Mouse (Mus musculus) stomach, embryonic 16.5 days (tissue): ENCODE data around the gene Ank3. TPM values are rescaled to one million over a fixed set of nuclear protein-coding genes. Genes with fewer than 3 reads are reported as not detected.

Experiments
- ATAC-seq: fragments of 200-750 bp; cut with Nextera tagmentation; 2 replicates; pipeline ENCODE4 v1.8.0; 2017; ENCODE audit warnings: moderate number of reproducible peaks, moderate TSS enrichment; ENCODE audit not compliant: insufficient read depth, low FRiP score
- H3K27ac ChIP-seq: fragments of 300-500 bp; sonication (generic); 2 replicates; pipeline ENCODE4 v1.5.1; 2014; ENCODE audit warnings: low read length
- H3K27me3 ChIP-seq: fragments of 300-500 bp; sonication (generic); 2 replicates; pipeline ENCODE4 v1.6.1; 2014; ENCODE audit warnings: low read length, control low read depth, mixed read lengths; ENCODE audit not compliant: control insufficient read depth, insufficient read depth
- H3K36me3 ChIP-seq: fragments of 300-500 bp; sonication (generic); 2 replicates; pipeline ENCODE4 v1.6.1; 2014; ENCODE audit warnings: low read length; ENCODE audit not compliant: control insufficient read depth, insufficient read depth
- H3K4me1 ChIP-seq: fragments of 300-500 bp; sonication (generic); 2 replicates; pipeline ENCODE4 v1.6.1; 2014; ENCODE audit warnings: low read length, control low read depth, mixed read lengths; ENCODE audit not compliant: control insufficient read depth, insufficient read depth
- H3K4me2 ChIP-seq: fragments of 300-500 bp; sonication (generic); 2 replicates; pipeline ENCODE4 v1.6.1; 2014; ENCODE audit warnings: low read depth, low read length, mixed read lengths
- H3K4me3 ChIP-seq: fragments of 300-500 bp; sonication (generic); replicated peaks from 2 replicates; pipeline ENCODE4 v1.5.1; 2014; ENCODE audit warnings: mild to moderate bottlenecking, low read length
- H3K9ac ChIP-seq: fragments of 300-500 bp; sonication (generic); 2 replicates; pipeline ENCODE4 v1.6.1; 2014; ENCODE audit warnings: low read length
- H3K9me3 ChIP-seq: fragments of 300-500 bp; sonication (generic); replicated peaks from 2 replicates; pipeline ENCODE4 v1.6.1; 2016; ENCODE audit warnings: low read length, control low read depth; ENCODE audit not compliant: control insufficient read depth
- WGBS: fragments of 180-500 bp; shearing (Covaris S2); extraction: QIAGEN DNeasy Blood & Tissue Kit; methylation state at CpG from one replicate; pipeline ENCODE4 v1.1.7; 2014; 5-methylcytosine and 5-hydroxymethylcytosine counted together
- polyA plus RNA-seq: library from polyadenylated mRNA; unstranded; fragments of >200 nt; fragmentation: Nextera tagmentation; extraction: Ambion mirVana; gene quantifications from 2 replicates; pipeline ENCODE4 v1.2.1, GENCODE M21; 2015

The Ank3 gene
- polyA plus RNA-seq, 1 experiment from 2014 or later, result 37.7 TPM

DNA sequence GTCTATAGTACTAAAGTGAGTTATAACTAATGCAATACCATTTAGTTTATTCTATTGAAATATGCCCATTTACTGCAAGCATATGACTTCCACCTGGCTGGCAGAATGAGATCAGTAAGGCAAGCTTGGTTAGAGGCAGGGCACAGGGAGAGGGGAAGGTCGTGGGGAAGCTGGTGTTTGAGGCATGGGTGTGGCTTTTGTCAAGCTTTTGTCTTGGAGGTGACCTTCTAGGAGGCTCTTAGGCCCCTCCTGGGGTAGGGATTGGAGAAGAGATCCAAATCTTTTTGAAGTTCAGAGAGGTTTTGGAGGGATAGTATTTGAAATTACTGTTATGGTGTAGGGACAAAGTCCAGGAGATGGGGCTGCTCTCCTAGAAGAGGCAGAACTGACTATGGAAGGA, 78.3 kb downstream of the Ank3 start:
- no peak overlapping the region for H3K4me2 ChIP-seq
- H3K27me3 ChIP-seq, result no peaks in the 10 kb centered on the region
- ATAC-seq, result no peak
- 13% methylated on average over 1 of the region's 1 CpGs for WGBS
- H3K4me3 ChIP-seq, result no peak overlapping the region
- H3K36me3 ChIP-seq, result no peaks in the 10 kb centered on the region
- no peak overlapping the region for H3K9ac ChIP-seq
- no peaks in the 10 kb centered on the region for H3K9me3 ChIP-seq
- no peak overlapping the region for H3K27ac ChIP-seq
- no peaks in the 10 kb centered on the region for H3K4me1 ChIP-seq

DNA sequence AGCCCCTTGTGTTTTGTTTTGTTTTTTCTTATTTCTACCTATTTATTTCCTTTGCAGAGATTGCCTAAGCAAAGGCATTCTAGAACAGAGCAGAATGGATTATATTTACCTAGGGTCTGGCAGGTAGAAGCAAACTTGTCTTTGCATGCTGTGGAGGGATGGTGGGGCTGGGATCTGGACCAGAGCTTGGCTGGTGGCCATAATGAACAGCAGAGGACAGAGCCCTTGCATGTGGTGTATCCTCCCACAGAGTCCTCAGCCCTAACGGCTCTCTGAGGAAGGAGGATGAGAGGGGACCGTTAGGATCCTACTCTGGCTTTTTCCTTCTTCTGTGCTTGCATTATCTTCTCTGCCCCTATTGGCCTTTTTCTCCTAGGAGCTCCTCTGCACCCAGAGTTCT, 79.1 kb downstream of the Ank3 start:
- no peaks in the 10 kb centered on the region for H3K4me1 ChIP-seq
- H3K4me2 ChIP-seq, result no peak overlapping the region
- H3K4me3 ChIP-seq, result no peak overlapping the region
- no peak overlapping the region for H3K27ac ChIP-seq
- H3K27me3 ChIP-seq, result no peaks in the 10 kb centered on the region
- ATAC-seq, result no peak
- WGBS, result 52% methylated on average over 2 of the region's 2 CpGs
- no peak overlapping the region for H3K9ac ChIP-seq
- no peaks in the 10 kb centered on the region for H3K9me3 ChIP-seq
- no peaks in the 10 kb centered on the region for H3K36me3 ChIP-seq

DNA sequence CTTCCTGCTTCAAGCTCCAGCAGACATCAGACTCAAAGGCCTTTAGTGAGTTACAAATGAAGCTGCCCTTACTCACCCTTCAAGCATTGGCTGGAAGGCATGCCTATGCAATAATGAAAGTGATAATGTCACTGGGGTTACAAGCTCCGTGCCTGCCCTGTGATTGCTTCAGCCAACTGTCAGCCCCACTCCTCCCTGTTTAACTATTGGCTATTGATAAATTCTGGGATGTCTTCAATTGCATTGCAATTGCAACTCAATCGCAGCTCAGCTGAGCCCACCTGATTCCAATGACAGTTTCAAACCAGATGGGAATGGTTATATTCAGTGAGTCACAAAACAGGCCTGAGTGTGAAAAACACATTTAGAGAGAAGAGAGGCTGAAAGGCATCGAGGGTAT, 80.3 kb downstream of the Ank3 start:
- no peaks in the 10 kb centered on the region for H3K27me3 ChIP-seq
- H3K4me1 ChIP-seq, result no peaks in the 10 kb centered on the region
- no peak overlapping the region for H3K4me2 ChIP-seq
- ATAC-seq, result no peak
- no peak overlapping the region for H3K9ac ChIP-seq
- H3K36me3 ChIP-seq, result no peaks in the 10 kb centered on the region
- H3K4me3 ChIP-seq, result no peak overlapping the region
- no peak overlapping the region for H3K27ac ChIP-seq
- no peaks in the 10 kb centered on the region for H3K9me3 ChIP-seq
- WGBS, result 68% methylated on average over 3 of the region's 3 CpGs

DNA sequence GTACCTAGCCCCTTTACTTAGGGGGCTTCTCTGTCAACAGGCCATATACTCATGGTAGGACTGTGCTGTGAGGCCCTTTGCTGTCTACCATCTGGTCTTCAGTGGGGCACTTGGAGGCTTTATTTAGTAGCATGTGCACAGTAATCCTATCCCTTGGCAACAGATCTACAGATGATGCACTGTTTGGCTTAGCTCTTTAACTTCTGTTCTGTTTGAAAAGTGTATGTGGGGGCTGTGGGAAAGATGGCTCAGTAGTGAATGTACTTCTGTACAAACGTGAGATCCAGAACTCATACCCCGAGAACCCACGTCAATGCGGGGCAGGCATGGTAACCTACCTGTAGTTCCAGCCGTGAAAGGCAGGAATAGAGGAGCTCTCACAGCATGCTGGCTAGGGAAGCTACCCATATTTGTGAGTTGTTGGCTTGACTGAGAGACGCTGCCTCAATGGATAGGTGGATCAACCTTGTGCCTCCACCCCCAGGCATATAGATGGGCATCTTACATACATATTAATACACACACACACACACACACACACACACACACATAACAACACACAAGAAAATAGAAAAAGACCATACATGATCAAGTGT, 86.7 kb downstream of the Ank3 start:
- Histone ChIP-seq H3K9me3 (0 out of 2 replicates have a peak, but pooled peaks cover 3% of the 10 kb centered on the region), H3K27me3 (no peaks in the 10 kb centered on the region), H3K9ac (no peak overlapping the region), H3K36me3 (no peaks in the 10 kb centered on the region), H3K4me2 (no peak overlapping the region), H3K27ac (no peak overlapping the region), H3K4me3 (no peak overlapping the region), H3K4me1 (no peaks in the 10 kb centered on the region)
- 88% methylated on average over 6 of the region's 6 CpGs for WGBS
- ATAC-seq, result no peak

DNA sequence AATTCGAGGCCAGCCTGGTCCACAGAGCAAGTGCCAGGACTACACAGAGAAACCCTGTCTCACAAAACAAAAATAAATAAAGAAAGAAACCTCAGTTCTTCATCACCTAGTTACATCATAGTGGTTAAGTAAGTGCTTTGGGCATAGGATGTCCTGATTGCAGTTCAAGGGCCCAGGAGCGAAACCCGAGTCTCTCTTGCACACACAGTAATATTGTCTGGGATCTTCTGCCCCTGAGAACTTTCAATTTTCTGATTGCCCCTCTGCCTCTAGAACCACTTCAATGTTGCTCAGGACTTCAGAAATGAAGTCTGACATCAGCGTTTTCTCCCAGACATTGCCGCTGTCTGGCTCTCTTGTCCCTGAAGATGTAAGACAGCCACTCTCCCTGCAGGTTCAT, 91.6 kb downstream of the Ank3 start:
- ATAC-seq, result no peak
- Histone ChIP-seq H3K27ac (no peak overlapping the region), H3K9me3 (no peaks in the 10 kb centered on the region), H3K4me2 (no peak overlapping the region), H3K9ac (no peak overlapping the region), H3K36me3 (no peaks in the 10 kb centered on the region), H3K27me3 (no peaks in the 10 kb centered on the region), H3K4me3 (no peak overlapping the region), H3K4me1 (no peaks in the 10 kb centered on the region)
- WGBS, result 82% methylated on average over 5 of the region's 5 CpGs

DNA sequence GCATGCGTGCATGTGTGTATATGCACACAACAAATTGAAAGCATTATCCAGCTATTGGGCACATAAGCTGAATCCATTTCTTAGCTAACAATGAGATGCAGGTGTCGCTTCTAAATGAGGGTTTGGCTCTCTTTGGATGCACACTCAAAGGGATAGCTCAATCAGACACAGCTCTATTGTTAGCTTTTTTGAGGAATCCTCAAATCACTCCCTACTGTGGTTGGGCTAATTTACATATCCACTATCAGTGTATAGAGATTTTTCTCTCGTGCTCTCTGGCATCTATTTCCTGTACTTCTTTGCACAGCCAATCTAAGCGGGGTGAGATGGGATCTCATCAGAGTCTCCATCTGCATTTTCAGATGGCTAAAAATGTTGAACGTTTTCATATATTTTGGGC, 93.4 kb downstream of the Ank3 start:
- no peaks in the 10 kb centered on the region for H3K27me3 ChIP-seq
- WGBS, result 78% methylated on average over 5 of the region's 5 CpGs
- H3K4me1 ChIP-seq, result no peaks in the 10 kb centered on the region
- H3K4me3 ChIP-seq, result no peak overlapping the region
- ATAC-seq, result no peak
- no peak overlapping the region for H3K9ac ChIP-seq
- no peaks in the 10 kb centered on the region for H3K9me3 ChIP-seq
- no peak overlapping the region for H3K27ac ChIP-seq
- H3K4me2 ChIP-seq, result no peak overlapping the region
- H3K36me3 ChIP-seq, result no peaks in the 10 kb centered on the region

DNA sequence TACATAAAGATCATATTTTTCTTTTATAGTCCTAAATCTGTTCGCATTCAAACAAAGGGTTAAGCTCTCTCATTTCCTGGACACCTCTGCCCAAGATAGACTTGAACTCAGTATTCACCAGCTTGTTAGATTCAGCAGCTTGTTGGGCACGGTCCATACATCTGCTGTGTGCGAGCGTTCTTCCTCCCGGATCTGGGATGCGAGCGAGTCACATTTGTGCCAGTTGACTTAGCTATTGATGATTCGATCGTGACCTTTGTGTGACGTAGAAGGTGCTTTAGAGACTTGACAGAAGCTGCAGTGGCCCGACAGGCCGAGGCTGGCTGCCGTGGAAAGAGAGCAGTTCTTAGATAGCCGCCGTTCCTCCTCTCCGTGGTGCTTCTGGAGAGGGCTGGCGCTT, 98.8 kb downstream of the Ank3 start:
- no peak overlapping the region for H3K4me2 ChIP-seq
- H3K4me1 ChIP-seq, result peaks cover 3% of the 10 kb centered on the region; the same call in 1 of the 2 replicates
- no peaks in the 10 kb centered on the region for H3K27me3 ChIP-seq
- no peak overlapping the region for H3K9ac ChIP-seq
- H3K36me3 ChIP-seq, result no peaks in the 10 kb centered on the region
- H3K4me3 ChIP-seq, result no peak overlapping the region
- no peaks in the 10 kb centered on the region for H3K9me3 ChIP-seq
- no peak for ATAC-seq
- 85% methylated on average over 17 of the region's 17 CpGs for WGBS
- H3K27ac ChIP-seq, result no peak overlapping the region

DNA sequence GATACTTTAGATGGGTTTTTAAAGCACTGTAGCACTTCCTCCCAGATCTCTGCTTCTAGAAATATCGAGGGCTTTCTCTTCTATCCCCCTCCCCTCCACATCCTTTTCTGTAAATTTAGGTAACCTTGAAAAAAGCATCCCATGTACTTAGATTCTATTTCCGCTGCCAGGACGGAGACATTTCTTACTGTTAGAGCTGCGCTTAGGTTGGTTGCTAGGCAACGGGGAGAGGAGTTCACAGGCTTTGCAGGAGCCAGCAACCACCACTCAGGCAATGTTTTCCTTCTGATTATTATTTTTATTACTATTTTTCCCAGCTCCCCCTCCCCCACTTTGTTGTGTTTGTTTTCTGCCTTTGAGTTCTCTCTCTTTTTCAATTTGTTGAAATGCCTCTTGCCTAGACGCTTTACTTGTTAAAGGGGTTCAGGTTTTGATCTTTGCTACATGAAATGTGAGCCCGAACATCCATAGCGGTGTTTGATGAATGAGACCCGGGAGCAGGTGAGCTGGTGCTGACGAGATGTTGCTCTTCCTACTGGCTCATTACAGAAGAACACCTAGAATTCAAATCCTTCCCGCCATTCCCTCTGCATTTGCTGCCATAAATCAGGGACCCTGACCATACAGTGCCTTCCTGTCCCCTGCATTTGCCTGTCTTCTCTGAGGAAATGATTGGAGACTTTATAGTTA, 101.7 kb downstream of the Ank3 start:
- Histone ChIP-seq H3K4me2 (no peak overlapping the region), H3K9ac (no peak overlapping the region), H3K27ac (no peak overlapping the region), H3K27me3 (no peaks in the 10 kb centered on the region), H3K4me1 (peaks cover 3% of the 10 kb centered on the region; the same call in 1 of the 2 replicates), H3K36me3 (no peaks in the 10 kb centered on the region), H3K4me3 (no peak overlapping the region), H3K9me3 (no peaks in the 10 kb centered on the region)
- no peak for ATAC-seq
- 36% methylated on average over 11 of the region's 11 CpGs for WGBS

DNA sequence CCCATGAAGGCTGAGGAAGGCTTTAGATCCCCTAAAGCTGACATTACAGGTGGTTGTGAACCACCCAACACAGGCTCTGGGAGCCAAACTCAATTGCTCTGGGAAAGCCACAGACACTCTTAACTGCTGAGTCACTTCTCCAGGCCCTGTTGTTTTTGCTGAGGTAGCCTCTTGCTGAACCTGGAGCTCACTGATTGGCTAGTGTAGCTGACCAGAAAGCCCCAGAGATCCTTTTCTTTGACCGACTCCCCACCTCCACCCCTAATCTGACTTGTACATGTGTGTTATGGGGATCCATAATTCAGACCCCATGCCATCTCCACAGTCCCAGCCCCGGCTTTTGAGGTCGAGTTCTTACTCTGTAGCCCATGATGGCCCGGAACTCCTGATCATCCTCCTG, 105.2 kb downstream of the Ank3 start:
- no peaks in the 10 kb centered on the region for H3K36me3 ChIP-seq
- 90% methylated on average over 4 of the region's 4 CpGs for WGBS
- H3K9me3 ChIP-seq, result no peaks in the 10 kb centered on the region
- no peak for ATAC-seq
- no peak overlapping the region for H3K4me2 ChIP-seq
- H3K27me3 ChIP-seq, result no peaks in the 10 kb centered on the region
- peaks cover 3% of the 10 kb centered on the region; the same call in 1 of the 2 replicates for H3K4me1 ChIP-seq
- H3K4me3 ChIP-seq, result no peak overlapping the region
- H3K9ac ChIP-seq, result no peak overlapping the region
- H3K27ac ChIP-seq, result no peak overlapping the region
